Comparison of ENCODE assay signal across 8 mouse cellular contexts in the genomic region with DNA sequence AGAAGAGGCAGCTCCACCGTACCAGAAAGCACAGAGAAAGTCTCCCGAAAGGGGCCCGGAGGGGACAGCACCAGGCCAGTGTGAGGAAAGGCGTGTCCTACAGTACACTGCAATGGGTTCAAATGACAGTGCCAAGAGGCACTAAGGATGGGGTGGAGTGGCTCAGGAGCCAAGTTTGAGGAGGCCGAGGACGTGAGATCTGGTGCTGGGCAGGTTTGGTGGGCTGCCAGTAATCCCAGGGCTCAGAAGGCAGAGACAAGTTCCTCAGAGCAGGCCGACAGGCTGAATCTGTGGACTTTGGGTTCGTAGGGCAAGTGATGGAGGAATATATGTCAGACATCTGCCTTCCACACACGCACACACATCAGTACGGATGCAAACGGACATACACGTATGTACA. TPM values are rescaled to one million over a fixed set of nuclear protein-coding genes. Genes with fewer than 3 reads are reported as not detected.
DNase-seq lines count a peak whose midpoint lies in the region; ATAC-seq and TF ChIP-seq lines count a peak whose summit lies in the region.

No protein-coding gene starts in this region.

- H3K4me1 ChIP-seq in lung, embryonic 16.5 days (replicated peaks; ENCODE audit: control insufficient read depth, insufficient read depth, low read length), result peaks cover 44% of the 10 kb centered on the region
- H3K4me1 ChIP-seq in lung, adult 2 months (ENCODE audit: control insufficient read depth, insufficient read depth, low read length), result peaks cover 16% of the 10 kb centered on the region
- H3K4me1 ChIP-seq in limb, embryonic 12.5 days (replicated peaks), result peaks cover 48% of the 10 kb centered on the region
- peaks cover 51% of the 10 kb centered on the region for H3K4me1 ChIP-seq in stomach, embryonic 15.5 days

- peak overlapping the region; percentile 90 for H3K4me2 ChIP-seq in lung, embryonic 16.5 days (ENCODE audit: low read depth, low read length)
- peak overlapping the region; percentile 84 for H3K4me2 ChIP-seq in limb, embryonic 12.5 days
- H3K4me2 ChIP-seq in stomach, embryonic 15.5 days, result peak overlapping the region; percentile 90

- intact Hi-C loops in left cerebral cortex, postnatal 36 days (cut with DNase I), result no loop called here

- peaks cover 9% of the 10 kb centered on the region for H3K36me3 ChIP-seq in lung, embryonic 16.5 days (ENCODE audit: control insufficient read depth, insufficient read depth, low read length)
- peaks cover 35% of the 10 kb centered on the region for H3K36me3 ChIP-seq in limb, embryonic 12.5 days
- 0 out of 2 replicates have a peak, but pooled peaks cover 3% of the 10 kb centered on the region for H3K36me3 ChIP-seq in stomach, embryonic 15.5 days

- H3K27me3 ChIP-seq in lung, embryonic 16.5 days (ENCODE audit: control insufficient read depth, insufficient read depth, low read depth, low read length), result no peaks in the 10 kb centered on the region
- no peaks in the 10 kb centered on the region for H3K27me3 ChIP-seq in limb, embryonic 12.5 days
- H3K27me3 ChIP-seq in stomach, embryonic 15.5 days (replicated peaks), result no peaks in the 10 kb centered on the region

- TF ChIP-seq POLR2A in lung, adult 2 months (IDR thresholded peaks at IDR 0.05; ENCODE audit: borderline replicate concordance, extremely low read depth, low read depth, low read length), result no peak

- H3K4me3 ChIP-seq in lung, embryonic 16.5 days (ENCODE audit: low read length), result peak overlapping the region; percentile 72
- no peak overlapping the region for H3K4me3 ChIP-seq in lung, adult 2 months (replicated peaks; ENCODE audit: extremely low read depth, low read depth, low read length)
- H3K4me3 ChIP-seq in limb, embryonic 12.5 days (replicated peaks), result peak overlapping the region; percentile 86
- H3K4me3 ChIP-seq in stomach, embryonic 15.5 days (replicated peaks), result peak overlapping the region; percentile 67

- peak overlapping the region; percentile 72 for H3K9ac ChIP-seq in lung, embryonic 16.5 days (ENCODE audit: low read length)
- H3K9ac ChIP-seq in limb, embryonic 12.5 days (replicated peaks), result peak overlapping the region; percentile 65
- H3K9ac ChIP-seq in stomach, embryonic 15.5 days, result peak overlapping the region; percentile 55

- no peaks in the 10 kb centered on the region for H3K9me3 ChIP-seq in lung, embryonic 16.5 days (ENCODE audit: control insufficient read depth, low read length)
- no peaks in the 10 kb centered on the region for H3K9me3 ChIP-seq in limb, embryonic 12.5 days
- H3K9me3 ChIP-seq in stomach, embryonic 15.5 days, result no peaks in the 10 kb centered on the region

- TF ChIP-seq CTCF in lung, adult 2 months (IDR thresholded peaks at IDR 0.05; ENCODE audit: insufficient read depth, low read length), result no peak

- no peak for ATAC-seq in CD4-positive, CD25-positive, alpha-beta regulatory T cell, adult 4 months
- ATAC-seq in lung, embryonic 16.5 days (ENCODE audit: low read depth), result no peak
- ATAC-seq in limb, embryonic 12.5 days (ENCODE audit: insufficient number of reproducible peaks, insufficient read depth, low FRiP score, low TSS enrichment, low read depth), result no peak
- ATAC-seq in stomach, embryonic 15.5 days (ENCODE audit: insufficient read depth, low FRiP score, low read depth), result no peak

- peak; percentile 21 for DNase-seq in CD4-positive, CD25-positive, alpha-beta regulatory T cell, adult 2 months (ENCODE audit: low read depth, low spot score)
- no peak for DNase-seq in lung, adult 2 months
- no peak for DNase-seq in left cerebral cortex, postnatal 36 days (ENCODE audit: low spot score in 2 of 2)
- no peak for DNase-seq in lung, postnatal 4 days

- WGBS in lung, embryonic 16.5 days, result 47% methylated on average over 12 of the region's 12 CpGs
- 60% methylated on average over 12 of the region's 12 CpGs for WGBS in lung, adult 2 months
- WGBS in limb, embryonic 12.5 days, result 70% methylated on average over 12 of the region's 12 CpGs
- WGBS in stomach, embryonic 15.5 days, result 67% methylated on average over 12 of the region's 12 CpGs

- H3K27ac ChIP-seq in lung, embryonic 16.5 days (ENCODE audit: low read length), result no peak overlapping the region
- no peak overlapping the region for H3K27ac ChIP-seq in limb, embryonic 12.5 days
- H3K27ac ChIP-seq in stomach, embryonic 15.5 days, result no peak overlapping the region

RNA-seq across cellular contexts. Expression of gene Xrcc3, which starts 1.1 kb away (rescaled TPM):
- 1 to 10 TPM; 3.8 to 4.7 TPM for polyA plus RNA-seq in CD4-positive, CD25-positive, alpha-beta regulatory T cell, adult 4 months (2017; shearing (Covaris generic))
- 9.1 and 9.2 TPM in 2 replicates for polyA plus RNA-seq in lung, embryonic 16.5 days (2015; fragmentation: Nextera tagmentation; extraction: Ambion mirVana)
- polyA plus RNA-seq in lung, adult 2 months (2012; rRNA removed), result 3.2 and 3.6 TPM in 2 replicates
- 8.0 and 10.2 TPM in 2 replicates for polyA plus RNA-seq in limb, embryonic 12.5 days (2016; fragmentation: Nextera tagmentation; extraction: Ambion mirVana)
- polyA plus RNA-seq in stomach, embryonic 15.5 days (2015; fragmentation: Nextera tagmentation; extraction: Ambion mirVana), result 7.2 and 8.5 TPM in 2 replicates
- total RNA-seq in left cerebral cortex, postnatal 36 days (2021), result 1 to 10 TPM; 4.6 TPM

RNA-seq across cellular contexts. Expression of gene Zfyve21, which starts 1.4 kb away (rescaled TPM):
- polyA plus RNA-seq in CD4-positive, CD25-positive, alpha-beta regulatory T cell, adult 4 months (2017; shearing (Covaris generic)), result 1 to 10 TPM; 5.4 to 6.9 TPM
- 111 and 135 TPM in 2 replicates for polyA plus RNA-seq in lung, embryonic 16.5 days (2015; fragmentation: Nextera tagmentation; extraction: Ambion mirVana)
- polyA plus RNA-seq in lung, adult 2 months (2012; rRNA removed), result 79.8 and 83.4 TPM in 2 replicates
- 86.0 and 88.6 TPM in 2 replicates for polyA plus RNA-seq in limb, embryonic 12.5 days (2016; fragmentation: Nextera tagmentation; extraction: Ambion mirVana)
- 134 and 140 TPM in 2 replicates for polyA plus RNA-seq in stomach, embryonic 15.5 days (2015; fragmentation: Nextera tagmentation; extraction: Ambion mirVana)
- total RNA-seq in left cerebral cortex, postnatal 36 days (2021), result 10 to 100 TPM; 22.8 to 23.1 TPM

RNA-seq across cellular contexts. Expression of gene Klc1, which starts 54.0 kb away (rescaled TPM):
- polyA plus RNA-seq in CD4-positive, CD25-positive, alpha-beta regulatory T cell, adult 4 months (2017; shearing (Covaris generic)), result 10 to 100 TPM; 17.8 to 20.6 TPM
- polyA plus RNA-seq in lung, embryonic 16.5 days (2015; fragmentation: Nextera tagmentation; extraction: Ambion mirVana), result 82.4 and 86.9 TPM in 2 replicates
- polyA plus RNA-seq in lung, adult 2 months (2012; rRNA removed), result 101 and 113 TPM in 2 replicates
- polyA plus RNA-seq in limb, embryonic 12.5 days (2016; fragmentation: Nextera tagmentation; extraction: Ambion mirVana), result 114 and 121 TPM in 2 replicates
- 97.8 and 113 TPM in 2 replicates for polyA plus RNA-seq in stomach, embryonic 15.5 days (2015; fragmentation: Nextera tagmentation; extraction: Ambion mirVana)
- total RNA-seq in left cerebral cortex, postnatal 36 days (2021), result 100 to 1,000 TPM; 783 to 837 TPM

Comparison
In these comparisons a context has a peak if more than half of its experiments do, and no peak if none do; other contexts are left out.
1. RNA of gene Zfyve21, which starts 1.4 kb away (polyA plus RNA-seq): 134 to 140 TPM in stomach, embryonic 15.5 days, 111 to 135 TPM in lung, embryonic 16.5 days, 86.0 to 88.6 TPM in limb, embryonic 12.5 days and 79.8 to 83.4 TPM in lung, adult 2 months; 5.4 to 6.9 TPM in CD4-positive, CD25-positive, alpha-beta regulatory T cell, adult 4 months; every median in the first group is over 10 times any median in the second.
2. Peak in every context shown above with its lines, with median percentiles within 50 percentile points of each other: H3K4me2 ChIP-seq and H3K9ac ChIP-seq.